Mouse (Mus musculus): ENCODE measurements around the gene Aebp2. TPM values are rescaled to one million over a fixed set of nuclear protein-coding genes. Genes with fewer than 3 reads are reported as not detected.

Aebp2 gene
- 79.3 TPM for polyA plus RNA-seq (2017; shearing (Covaris generic))

DNA sequence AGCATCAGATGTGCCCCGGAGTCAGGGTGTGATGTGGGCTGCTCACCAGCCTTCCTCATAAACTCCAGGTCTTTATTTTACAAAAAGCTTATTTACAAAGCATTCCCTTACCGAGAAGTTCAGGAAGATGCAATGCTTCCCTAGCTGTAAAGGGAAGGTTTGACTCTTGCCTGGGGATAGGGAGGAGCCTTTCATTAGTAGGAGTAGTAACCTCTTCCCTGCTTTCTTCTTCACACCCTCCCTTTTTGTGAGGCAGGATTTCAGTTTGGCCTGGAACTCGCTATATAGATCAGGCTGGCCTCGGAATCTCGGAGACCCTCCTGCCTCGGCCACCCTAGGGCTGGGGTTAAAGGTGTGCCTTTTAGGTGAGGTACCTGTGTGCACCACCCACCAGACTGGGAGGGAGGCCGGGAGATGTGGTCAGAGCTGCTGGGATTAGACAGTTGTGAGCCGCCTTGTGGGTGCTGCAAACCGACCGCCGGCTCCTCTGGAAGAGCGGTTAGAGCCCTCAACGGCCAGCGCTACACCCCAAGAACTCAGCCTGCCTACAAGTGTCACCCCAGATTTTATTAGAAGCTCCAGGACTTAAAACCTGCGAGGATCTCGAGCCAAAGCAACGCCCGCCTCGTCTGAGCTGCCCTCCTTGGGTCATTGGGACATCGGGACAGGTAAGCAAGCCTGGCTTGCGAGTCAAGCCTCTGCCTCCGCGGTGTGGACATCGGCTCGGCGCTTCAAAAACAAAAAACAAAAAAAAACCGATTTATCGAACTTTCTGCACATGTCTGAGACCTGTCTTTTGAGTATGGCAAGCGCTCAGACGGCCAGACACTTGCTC, at the start of gene Aebp2:
Gene Aebp2, plus strand, starts transcription at position 273 of the 835 bp plus-strand sequence.

Other genes with a start within 250 kb of the Aebp2 start
- 27.6 TPM for gene Plekha5, start 198.6 kb upstream of the Aebp2 start, polyA plus RNA-seq (2017; shearing (Covaris generic))
- gene Gm11077, start 106.6 kb downstream of the Aebp2 start, polyA plus RNA-seq (2017; shearing (Covaris generic)) = not detected

Measured in CD4-positive, CD25-positive, alpha-beta regulatory T cell (primary cell).